In genomic region chr4:155171961-155172533, GRCm38 (mm10) we compare ENCODE assay signal across 11 mouse cellular contexts. TPM values are rescaled to one million over a fixed set of nuclear protein-coding genes. Genes with fewer than 3 reads are reported as not detected.
A peak's percentile ranks its signal among the peaks of the same experiment; 100 is the strongest.
DNase-seq lines count a peak whose midpoint lies in the region; ATAC-seq lines count a peak whose summit lies in the region.
"Had no signal": no experiment of that assay in that cellular context is flagged by ENCODE, and none has a peak within 500 bp of the region (broad histone marks: within the 10 kb centered on the region; RNA-seq: fewer than 3 reads in every experiment).

No protein-coding gene starts in this region.

- WGBS in heart, embryonic 10.5 days, result 77% methylated on average over 5 of the region's 5 CpGs
- WGBS in midbrain, embryonic 12.5 days, result 72% methylated on average over 5 of the region's 5 CpGs
- WGBS in midbrain, embryonic 13.5 days, result 73% methylated on average over 5 of the region's 5 CpGs
- WGBS in hindbrain, embryonic 15.5 days, result 37% methylated on average over 5 of the region's 5 CpGs

- peaks cover 91% of the 10 kb centered on the region for H3K4me1 ChIP-seq in heart, embryonic 10.5 days
- H3K4me1 ChIP-seq in midbrain, embryonic 12.5 days, result peaks cover 60% of the 10 kb centered on the region
- H3K4me1 ChIP-seq in midbrain, embryonic 13.5 days (replicated peaks), result peaks cover 62% of the 10 kb centered on the region
- peaks cover 66% of the 10 kb centered on the region for H3K4me1 ChIP-seq in hindbrain, embryonic 15.5 days (replicated peaks)

- no peak for DNase-seq in heart, embryonic 10.5 days (ENCODE audit: low spot score)
- no peak for DNase-seq in heart, postnatal 10 days
- peak; percentile 53 to 77 for DNase-seq in right cerebral cortex, postnatal 36 days (ENCODE audit: low spot score in 2 of 2)
- no peak for DNase-seq in gastrocnemius, postnatal 25 days
- no peak for DNase-seq in layer of hippocampus, postnatal 36 days
- DNase-seq: cerebellum, adult 11 months; kidney, adult 18-20 months had no signal

- H3K4me2 ChIP-seq in midbrain, embryonic 12.5 days (replicated peaks), result no peak overlapping the region
- no peak overlapping the region for H3K4me2 ChIP-seq in midbrain, embryonic 13.5 days (replicated peaks)
- H3K4me2 ChIP-seq in hindbrain, embryonic 15.5 days, result peak overlapping the region; percentile 35; the same call in 1 of the 2 replicates

- peak overlapping the region; percentile 90 for H3K27ac ChIP-seq in heart, embryonic 10.5 days
- H3K27ac ChIP-seq in midbrain, embryonic 12.5 days (replicated peaks), result peak overlapping the region; percentile 91
- no peak overlapping the region for H3K27ac ChIP-seq in midbrain, embryonic 13.5 days
- peak overlapping the region; percentile 80 for H3K27ac ChIP-seq in hindbrain, embryonic 15.5 days (replicated peaks)
- H3K27ac ChIP-seq: macrophage had no signal

- intact Hi-C loops in heart, postnatal 10 days (cut with DNase I), result no loop called here

- no peak for ATAC-seq in midbrain, embryonic 12.5 days (ENCODE audit: low FRiP score, low read depth)
- ATAC-seq in midbrain, embryonic 13.5 days, result no peak
- ATAC-seq in hindbrain, embryonic 15.5 days (ENCODE audit: low FRiP score, low read depth), result no peak

- H3K27me3 ChIP-seq in heart, embryonic 10.5 days (ENCODE audit: insufficient read depth, poor library complexity, severe bottlenecking), result no peaks in the 10 kb centered on the region
- H3K27me3 ChIP-seq in midbrain, embryonic 12.5 days, result no peaks in the 10 kb centered on the region
- H3K27me3 ChIP-seq in midbrain, embryonic 13.5 days, result no peaks in the 10 kb centered on the region
- H3K27me3 ChIP-seq in hindbrain, embryonic 15.5 days, result no peaks in the 10 kb centered on the region

- no peaks in the 10 kb centered on the region for H3K9me3 ChIP-seq in heart, embryonic 10.5 days
- H3K9me3 ChIP-seq in midbrain, embryonic 12.5 days, result no peaks in the 10 kb centered on the region
- no peaks in the 10 kb centered on the region for H3K9me3 ChIP-seq in midbrain, embryonic 13.5 days
- no peaks in the 10 kb centered on the region for H3K9me3 ChIP-seq in hindbrain, embryonic 15.5 days

- no peak overlapping the region for H3K4me3 ChIP-seq in heart, embryonic 10.5 days
- no peak overlapping the region for H3K4me3 ChIP-seq in midbrain, embryonic 12.5 days
- no peak overlapping the region for H3K4me3 ChIP-seq in midbrain, embryonic 13.5 days (replicated peaks)
- no peak overlapping the region for H3K4me3 ChIP-seq in hindbrain, embryonic 15.5 days

- 0 out of 2 replicates have a peak, but pooled peaks cover 5% of the 10 kb centered on the region for H3K36me3 ChIP-seq in heart, embryonic 10.5 days
- no peaks in the 10 kb centered on the region for H3K36me3 ChIP-seq in midbrain, embryonic 12.5 days
- H3K36me3 ChIP-seq in midbrain, embryonic 13.5 days, result no peaks in the 10 kb centered on the region
- H3K36me3 ChIP-seq in hindbrain, embryonic 15.5 days, result no peaks in the 10 kb centered on the region

- no peak overlapping the region for H3K9ac ChIP-seq in midbrain, embryonic 12.5 days (replicated peaks)
- H3K9ac ChIP-seq in midbrain, embryonic 13.5 days (replicated peaks), result no peak overlapping the region; the same call in 1 of the 2 replicates
- H3K9ac ChIP-seq in hindbrain, embryonic 15.5 days, result no peak overlapping the region

RNA-seq across cellular contexts. Expression of gene Ski, which starts 50.3 kb away (rescaled TPM):
- polyA plus RNA-seq in heart, embryonic 10.5 days (2016; fragmentation: Nextera tagmentation; extraction: Ambion mirVana), result 7.5 and 11.3 TPM in 2 replicates
- 10 to 100 TPM; 89.2 to 89.6 TPM for total RNA-seq in heart, postnatal 10 days (2021)
- 11.2 and 12.2 TPM in 2 replicates for polyA plus RNA-seq in midbrain, embryonic 12.5 days (2016; fragmentation: Nextera tagmentation; extraction: Ambion mirVana)
- 9.3 and 9.9 TPM in 2 replicates for polyA plus RNA-seq in midbrain, embryonic 13.5 days (2015; fragmentation: Nextera tagmentation; extraction: Ambion mirVana)
- polyA plus RNA-seq in hindbrain, embryonic 15.5 days (2015; fragmentation: Nextera tagmentation; extraction: Ambion mirVana), result 11.3 and 11.9 TPM in 2 replicates
- 10 to 100 TPM; 31.3 to 34.7 TPM for total RNA-seq in gastrocnemius, postnatal 25 days (2021)
- 100 to 1,000 TPM; 126 to 132 TPM for total RNA-seq in layer of hippocampus, postnatal 36 days (2021)

Comparison
In these comparisons a context has a peak if more than half of its experiments do, and no peak if none do; other contexts are left out.
1. DNase-seq: peak in right cerebral cortex, postnatal 36 days (2 of 2); none in heart, embryonic 10.5 days (single experiment), heart, postnatal 10 days (0 of 2), gastrocnemius, postnatal 25 days (single experiment) and layer of hippocampus, postnatal 36 days (0 of 2).